Mouse (Mus musculus) hindbrain, embryonic 12.5 days (tissue): ENCODE data around the gene Sdccag8. TPM values are rescaled to one million over a fixed set of nuclear protein-coding genes. Genes with fewer than 3 reads are reported as not detected.

Experiments used
- ATAC-seq: fragments of 200-750 bp; cut with Nextera tagmentation; 2 replicates; pipeline ENCODE4 v1.8.0; 2017; ENCODE audit warnings: moderate TSS enrichment; ENCODE audit not compliant: low FRiP score
- H3K27ac ChIP-seq: fragments of 300-500 bp; sonication (generic); 2 replicates; pipeline ENCODE4 v1.5.1; 2016; ENCODE audit warnings: mild to moderate bottlenecking
- H3K27me3 ChIP-seq: fragments of 300-500 bp; sonication (generic); 2 replicates; pipeline ENCODE4 v1.6.1; 2016; ENCODE audit warnings: mild to moderate bottlenecking
- H3K36me3 ChIP-seq: fragments of 300-500 bp; sonication (generic); 2 replicates; pipeline ENCODE4 v1.6.1; 2016; ENCODE audit warnings: mild to moderate bottlenecking
- H3K4me1 ChIP-seq: fragments of 300-500 bp; sonication (generic); 2 replicates; pipeline ENCODE4 v1.6.1; 2016
- H3K4me2 ChIP-seq: fragments of 300-500 bp; sonication (generic); replicated peaks from 2 replicates; pipeline ENCODE4 v1.6.1; 2016; ENCODE audit warnings: mild to moderate bottlenecking
- H3K4me3 ChIP-seq: fragments of 300-500 bp; sonication (generic); 2 replicates; pipeline ENCODE4 v1.5.1; 2016; ENCODE audit warnings: mild to moderate bottlenecking
- H3K9ac ChIP-seq: fragments of 300-500 bp; sonication (generic); 2 replicates; pipeline ENCODE4 v1.6.1; 2016; ENCODE audit warnings: mild to moderate bottlenecking, moderate library complexity
- H3K9me3 ChIP-seq: fragments of 300-500 bp; sonication (generic); replicated peaks from 2 replicates; pipeline ENCODE4 v1.6.1; 2016; ENCODE audit warnings: mild to moderate bottlenecking
- WGBS: fragments of 180-500 bp; shearing (Covaris S2); methylation state at CpG from one replicate; pipeline ENCODE4 v1.1.7; 2016; 5-methylcytosine and 5-hydroxymethylcytosine counted together
- polyA plus RNA-seq: library from polyadenylated mRNA; unstranded; fragments of >200 nt; fragmentation: Nextera tagmentation; extraction: Ambion mirVana; gene quantifications from 2 replicates; pipeline ENCODE4 v1.2.1, GENCODE M21; 2016

Gene Sdccag8
- polyA plus RNA-seq, 1 experiment from 2014 or later = 24.8 TPM

DNA sequence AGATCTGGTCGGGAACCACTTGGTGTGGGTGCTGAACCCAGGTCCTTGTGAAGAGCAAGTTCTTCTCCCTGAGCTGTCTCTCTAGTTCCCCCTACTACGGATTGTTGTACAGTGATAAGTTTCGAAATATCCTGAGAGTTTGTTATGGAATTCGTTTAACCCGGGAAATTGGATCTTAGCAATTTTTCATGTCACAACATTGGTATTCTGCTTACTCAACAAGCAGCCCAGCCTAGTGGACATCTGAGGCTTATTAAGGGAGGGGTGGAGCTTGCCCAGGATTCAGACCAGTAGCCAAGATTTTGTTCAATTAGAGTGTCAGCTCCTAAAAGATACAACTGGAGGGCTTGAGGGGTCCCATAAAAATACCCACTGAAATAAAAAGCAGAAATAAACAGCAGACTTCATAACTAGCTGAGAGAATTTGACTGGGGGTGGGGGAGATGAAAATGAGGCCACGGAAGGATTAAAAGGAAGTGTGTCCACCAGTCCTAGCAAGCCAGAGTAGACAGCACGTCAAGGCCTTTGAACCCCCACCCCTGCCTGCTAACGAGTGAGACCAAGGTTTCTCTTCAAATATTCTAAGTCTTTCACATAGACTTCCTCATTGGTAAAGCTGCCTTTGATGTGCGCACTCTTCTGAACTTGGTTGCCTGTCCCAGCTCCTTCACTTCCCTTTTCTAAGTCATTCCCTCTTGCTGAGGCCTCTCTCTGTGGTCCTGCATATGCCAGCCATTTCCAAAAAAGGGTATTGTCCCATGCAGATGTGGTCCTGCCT is 38.5 kb downstream of the Sdccag8 start:
- Histone ChIP-seq H3K4me2 (no peak overlapping the region), H3K27ac (no peak overlapping the region), H3K27me3 (no peaks in the 10 kb centered on the region), H3K9me3 (0 out of 2 replicates have a peak, but pooled peaks cover 7% of the 10 kb centered on the region), H3K9ac (no peak overlapping the region), H3K4me1 (no peaks in the 10 kb centered on the region), H3K4me3 (no peak overlapping the region), H3K36me3 (peaks cover 26% of the 10 kb centered on the region)
- no peak for ATAC-seq
- WGBS = 89% methylated on average over 9 of the region's 9 CpGs

DNA sequence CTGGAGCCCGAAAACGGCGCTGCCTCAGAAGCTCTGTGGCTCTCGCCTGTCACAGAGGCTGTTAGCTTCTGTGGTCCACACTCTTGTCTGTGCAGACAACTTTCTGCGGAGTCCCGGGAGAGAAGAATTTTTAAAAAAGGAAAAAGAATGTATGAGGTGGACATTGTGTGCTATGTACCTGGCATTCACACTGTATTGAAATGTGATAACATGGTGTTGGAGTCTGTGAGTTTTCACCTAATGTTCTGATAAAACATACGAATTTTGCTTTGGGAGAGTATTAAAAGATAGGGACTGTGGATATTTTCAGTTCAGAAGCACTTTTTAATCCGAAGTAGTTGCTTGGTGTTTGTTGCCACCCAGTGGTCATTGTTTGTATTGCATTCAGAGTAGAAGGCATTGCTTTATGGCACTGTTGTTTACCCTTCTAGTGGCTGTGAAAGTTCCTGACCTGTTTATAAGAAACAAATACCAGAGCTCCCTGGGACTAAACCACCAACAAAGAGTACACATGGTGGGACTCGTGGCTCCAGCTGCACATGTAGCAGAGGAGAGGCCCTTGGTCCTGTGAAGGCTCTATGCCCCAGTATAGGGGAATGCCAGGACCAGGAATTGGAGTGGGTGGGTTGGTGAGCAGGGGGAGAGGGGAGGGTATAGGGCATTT is 47.7 kb downstream of the Sdccag8 start:
- no peaks in the 10 kb centered on the region for H3K9me3 ChIP-seq
- no peak overlapping the region for H3K9ac ChIP-seq
- H3K4me2 ChIP-seq = no peak overlapping the region
- 62% methylated on average over 9 of the region's 9 CpGs for WGBS
- no peaks in the 10 kb centered on the region for H3K4me1 ChIP-seq
- no peaks in the 10 kb centered on the region for H3K27me3 ChIP-seq
- no peak overlapping the region for H3K27ac ChIP-seq
- peak; percentile 32; the same call in 1 of the 2 replicates for ATAC-seq
- no peaks in the 10 kb centered on the region for H3K36me3 ChIP-seq
- H3K4me3 ChIP-seq = no peak overlapping the region

DNA sequence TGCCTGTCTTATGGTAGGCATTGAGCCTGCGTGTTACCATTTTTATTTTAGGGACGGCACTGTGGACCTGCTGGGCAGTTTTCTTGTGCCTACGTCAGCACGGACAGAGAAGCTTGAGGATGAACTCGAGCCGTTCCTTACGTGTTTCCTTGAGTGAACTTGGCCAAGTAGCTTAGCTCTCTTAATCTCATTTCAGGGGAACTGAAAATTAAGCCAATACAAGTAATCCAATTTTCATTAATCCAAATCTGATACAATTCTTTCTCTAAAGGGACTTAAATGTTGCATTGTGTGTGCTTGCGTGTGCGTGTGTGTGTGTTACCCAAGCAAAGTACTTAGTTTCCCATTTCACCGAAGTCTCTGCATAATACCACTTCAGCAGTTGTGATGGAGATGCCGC is 56.0 kb downstream of the Sdccag8 start:
- 93% methylated on average over 11 of the region's 11 CpGs for WGBS
- H3K9me3 ChIP-seq = no peaks in the 10 kb centered on the region
- no peak for ATAC-seq
- H3K36me3 ChIP-seq = peaks cover 11% of the 10 kb centered on the region; the same call in 1 of the 2 replicates
- H3K27ac ChIP-seq = no peak overlapping the region
- H3K4me2 ChIP-seq = no peak overlapping the region
- H3K4me1 ChIP-seq = no peaks in the 10 kb centered on the region
- H3K27me3 ChIP-seq = no peaks in the 10 kb centered on the region
- H3K9ac ChIP-seq = no peak overlapping the region
- no peak overlapping the region for H3K4me3 ChIP-seq

DNA sequence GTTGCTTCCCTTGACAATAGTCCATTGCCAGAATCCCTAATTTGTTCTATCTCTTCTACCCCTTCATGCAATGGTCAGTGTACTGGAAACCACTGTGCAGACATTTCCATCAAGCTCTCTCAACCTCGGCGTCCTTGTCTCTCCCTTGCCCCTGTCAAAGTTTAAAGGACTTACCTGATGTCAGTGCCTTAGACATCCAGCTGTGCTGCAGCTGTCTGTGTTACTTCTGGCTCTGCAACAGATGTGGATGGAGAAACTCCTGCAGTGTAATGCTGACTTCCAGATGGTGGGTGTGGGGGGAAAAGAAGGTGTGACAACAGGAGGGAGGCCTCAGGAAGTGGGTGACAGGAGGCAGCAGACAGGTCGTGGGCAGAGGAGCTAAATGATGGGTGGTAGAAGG is 57.5 kb downstream of the Sdccag8 start:
- 40% methylated on average over 3 of the region's 3 CpGs for WGBS
- ATAC-seq = no peak
- H3K27me3 ChIP-seq = no peaks in the 10 kb centered on the region

DNA sequence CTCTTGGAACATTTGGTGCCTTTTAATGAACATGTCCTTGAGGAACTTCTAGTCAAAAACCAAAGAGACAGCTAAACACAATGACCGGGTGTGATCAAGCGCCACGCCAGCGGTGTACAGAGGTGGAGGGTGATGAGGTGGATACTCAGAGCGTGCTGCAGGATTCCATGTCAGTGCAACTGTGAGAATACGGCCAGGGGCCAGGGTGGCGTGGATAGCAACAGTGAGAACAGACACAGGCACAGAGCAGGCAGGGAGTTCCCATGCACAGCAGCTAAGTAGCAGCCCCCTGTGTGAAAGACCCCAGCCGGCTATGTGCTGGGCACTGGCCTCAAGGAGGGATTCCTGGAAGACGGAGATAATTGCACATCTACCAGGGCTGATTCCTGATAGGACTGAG is 59.0 kb downstream of the Sdccag8 start:
- H3K36me3 ChIP-seq = peaks cover 11% of the 10 kb centered on the region; the same call in 1 of the 2 replicates
- no peaks in the 10 kb centered on the region for H3K4me1 ChIP-seq
- no peaks in the 10 kb centered on the region for H3K27me3 ChIP-seq
- no peak overlapping the region for H3K27ac ChIP-seq
- H3K9me3 ChIP-seq = no peaks in the 10 kb centered on the region
- WGBS = 86% methylated on average over 9 of the region's 9 CpGs
- no peak overlapping the region for H3K9ac ChIP-seq
- ATAC-seq = no peak
- H3K4me3 ChIP-seq = no peak overlapping the region
- H3K4me2 ChIP-seq = no peak overlapping the region

More for the DNA sequence above, 57.5 kb downstream of the Sdccag8 start:
- no peaks in the 10 kb centered on the region for H3K9me3 ChIP-seq
- H3K36me3 ChIP-seq = peaks cover 11% of the 10 kb centered on the region; the same call in 1 of the 2 replicates
- H3K9ac ChIP-seq = no peak overlapping the region
- no peak overlapping the region for H3K27ac ChIP-seq
- no peak overlapping the region for H3K4me2 ChIP-seq
- H3K4me3 ChIP-seq = no peak overlapping the region
- H3K4me1 ChIP-seq = no peaks in the 10 kb centered on the region

DNA sequence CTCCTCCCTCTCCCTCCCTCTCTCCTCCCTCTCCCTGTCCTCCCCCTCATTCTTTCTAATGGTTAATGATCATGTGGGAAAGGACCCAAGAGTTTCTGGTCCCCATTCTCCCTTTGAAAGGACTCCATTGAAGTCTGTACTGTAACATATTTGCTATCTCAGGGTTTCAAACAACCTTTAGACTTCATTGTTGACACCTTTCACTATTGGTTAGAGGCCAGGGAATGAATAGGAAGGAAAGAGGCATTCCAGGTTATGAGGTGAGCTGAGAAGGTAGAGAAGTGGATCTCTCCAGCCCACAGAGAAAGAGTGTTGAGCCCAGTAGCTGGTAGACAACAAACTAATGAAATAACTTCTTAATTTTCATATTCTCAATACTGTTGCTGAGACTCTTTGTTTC is 59.7 kb downstream of the Sdccag8 start:
- Histone ChIP-seq H3K4me3 (no peak overlapping the region), H3K4me2 (no peak overlapping the region), H3K27ac (no peak overlapping the region), H3K36me3 (peaks cover 6% of the 10 kb centered on the region; the same call in 1 of the 2 replicates), H3K9ac (no peak overlapping the region), H3K27me3 (no peaks in the 10 kb centered on the region), H3K9me3 (no peaks in the 10 kb centered on the region), H3K4me1 (no peaks in the 10 kb centered on the region)
- no peak for ATAC-seq

DNA sequence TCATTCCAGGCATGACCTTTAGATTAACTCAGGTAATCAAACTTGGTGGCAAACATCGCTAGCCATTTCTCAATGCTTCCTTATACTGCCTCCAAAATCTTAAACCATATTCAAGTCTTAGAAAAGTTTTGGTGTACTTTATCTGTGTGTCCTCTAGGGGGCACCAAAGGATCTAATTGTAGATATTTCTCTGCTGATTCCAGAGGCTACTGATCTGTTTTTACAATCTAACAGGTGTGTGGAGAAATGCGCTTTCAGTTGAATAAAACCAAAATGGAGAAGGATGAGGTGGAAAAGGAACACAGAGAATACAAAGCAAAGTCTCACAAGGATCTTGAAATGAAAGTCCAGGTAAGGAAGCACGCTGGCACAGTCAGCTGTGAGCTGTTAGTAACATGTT is 63.3 kb downstream of the Sdccag8 start:
- H3K4me3 ChIP-seq = no peak overlapping the region
- ATAC-seq = no peak
- no peaks in the 10 kb centered on the region for H3K36me3 ChIP-seq
- no peak overlapping the region for H3K4me2 ChIP-seq
- no peaks in the 10 kb centered on the region for H3K9me3 ChIP-seq
- no peak overlapping the region for H3K27ac ChIP-seq
- H3K27me3 ChIP-seq = no peaks in the 10 kb centered on the region
- no peak overlapping the region for H3K9ac ChIP-seq
- WGBS = 32% methylated on average over 3 of the region's 3 CpGs
- H3K4me1 ChIP-seq = peaks cover 15% of the 10 kb centered on the region

DNA sequence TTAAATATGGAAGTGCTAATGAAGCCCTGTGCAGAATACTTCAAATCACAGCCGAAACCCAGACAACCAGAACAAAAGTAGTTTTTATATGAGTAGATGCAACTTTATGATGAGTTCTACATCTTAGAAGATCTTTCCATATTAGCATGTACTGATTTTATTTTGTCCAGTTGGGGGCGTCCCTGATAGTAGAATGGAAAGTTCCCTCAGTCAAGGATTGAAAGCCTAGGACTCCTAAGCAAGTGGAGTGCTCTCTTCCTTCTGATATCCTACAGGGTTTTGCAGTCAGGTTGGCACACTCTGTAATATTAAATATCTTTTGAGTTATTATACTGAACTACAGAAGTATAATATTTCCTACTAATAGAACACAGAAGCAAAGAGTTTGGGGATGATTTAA is 64.5 kb downstream of the Sdccag8 start:
- Histone ChIP-seq H3K36me3 (no peaks in the 10 kb centered on the region), H3K9me3 (no peaks in the 10 kb centered on the region), H3K4me1 (peaks cover 15% of the 10 kb centered on the region), H3K4me3 (no peak overlapping the region), H3K27me3 (no peaks in the 10 kb centered on the region), H3K27ac (no peak overlapping the region), H3K9ac (no peak overlapping the region), H3K4me2 (no peak overlapping the region)
- no peak for ATAC-seq
- 44% methylated on average over 2 of the region's 2 CpGs for WGBS

DNA sequence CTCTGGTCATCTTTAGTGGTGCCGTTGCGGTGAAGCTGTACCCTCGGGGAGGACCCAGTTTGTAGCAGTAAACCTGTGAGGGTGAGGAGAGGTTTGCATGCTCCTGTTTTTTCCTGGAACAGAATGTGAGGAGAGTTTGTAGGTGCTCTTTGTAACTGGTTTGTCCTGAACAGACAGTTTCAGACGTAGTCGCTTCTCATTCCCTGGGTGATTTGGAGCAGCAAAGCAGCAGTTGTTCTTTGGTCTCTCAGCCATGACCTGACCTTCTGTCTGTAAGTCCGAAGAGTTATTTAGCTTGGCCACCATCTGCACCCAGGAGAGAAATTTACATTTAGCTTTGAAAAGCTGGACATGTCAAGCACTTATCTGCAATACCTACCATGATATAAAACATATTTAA is 65.2 kb downstream of the Sdccag8 start:
- peak; percentile 29 for ATAC-seq
- Histone ChIP-seq H3K36me3 (no peaks in the 10 kb centered on the region), H3K9me3 (no peaks in the 10 kb centered on the region), H3K4me1 (peaks cover 15% of the 10 kb centered on the region), H3K27ac (peak overlapping the region; percentile 60), H3K4me2 (no peak overlapping the region), H3K27me3 (no peaks in the 10 kb centered on the region), H3K4me3 (no peak overlapping the region), H3K9ac (no peak overlapping the region)
- WGBS = 21% methylated on average over 6 of the region's 6 CpGs

DNA sequence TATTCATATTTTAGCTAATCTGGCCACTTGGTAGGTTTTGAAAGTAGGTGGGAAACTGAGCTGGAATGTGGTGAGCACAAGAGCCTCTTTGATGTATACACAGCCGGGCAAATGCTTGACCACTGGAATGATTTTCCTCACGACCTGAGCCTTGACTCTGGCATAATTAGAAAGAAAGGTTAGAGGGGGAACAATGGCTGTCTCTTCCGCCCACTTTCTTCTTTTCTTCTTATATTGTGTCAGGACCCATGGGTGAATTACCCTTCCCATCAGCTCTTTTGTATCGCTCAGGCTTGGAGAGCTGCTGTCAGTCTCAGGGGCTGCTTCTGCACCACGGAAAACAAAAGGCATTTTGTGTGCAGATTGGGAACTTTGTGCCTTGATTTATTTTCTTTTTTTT is 65.6 kb downstream of the Sdccag8 start:
- Histone ChIP-seq H3K27me3 (no peaks in the 10 kb centered on the region), H3K4me1 (peaks cover 15% of the 10 kb centered on the region), H3K27ac (peak overlapping the region; percentile 60; the same call in 1 of the 2 replicates), H3K4me3 (no peak overlapping the region), H3K36me3 (no peaks in the 10 kb centered on the region), H3K4me2 (no peak overlapping the region), H3K9ac (no peak overlapping the region), H3K9me3 (no peaks in the 10 kb centered on the region)
- WGBS = 7% methylated on average over 5 of the region's 5 CpGs
- ATAC-seq = peak; percentile 62

DNA sequence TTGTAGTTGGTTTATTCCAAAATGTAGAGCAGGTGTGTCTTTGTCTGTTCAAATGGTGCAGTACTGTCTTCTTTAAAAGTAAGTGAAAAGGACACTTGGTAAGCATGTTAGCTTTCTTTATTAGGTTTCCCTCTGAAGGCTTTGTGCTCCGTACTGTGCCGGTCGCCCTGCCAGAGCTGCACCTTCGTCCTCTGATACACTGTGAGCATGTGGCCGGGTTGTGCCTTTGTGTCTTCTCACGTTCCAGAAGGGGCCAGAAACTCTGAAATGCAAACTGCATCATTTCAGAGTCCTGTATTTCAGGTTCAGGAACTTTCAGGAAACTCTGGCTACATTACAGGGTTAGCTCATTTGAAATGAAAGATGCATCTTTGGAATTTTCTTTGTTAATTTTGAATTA is 66.5 kb downstream of the Sdccag8 start:
- Histone ChIP-seq H3K27me3 (no peaks in the 10 kb centered on the region), H3K9ac (no peak overlapping the region), H3K4me1 (peaks cover 18% of the 10 kb centered on the region), H3K36me3 (no peaks in the 10 kb centered on the region), H3K9me3 (no peaks in the 10 kb centered on the region), H3K4me2 (no peak overlapping the region), H3K4me3 (no peak overlapping the region), H3K27ac (no peak overlapping the region)
- 22% methylated on average over 6 of the region's 6 CpGs for WGBS
- ATAC-seq = no peak; the same call in 1 of the 2 replicates

DNA sequence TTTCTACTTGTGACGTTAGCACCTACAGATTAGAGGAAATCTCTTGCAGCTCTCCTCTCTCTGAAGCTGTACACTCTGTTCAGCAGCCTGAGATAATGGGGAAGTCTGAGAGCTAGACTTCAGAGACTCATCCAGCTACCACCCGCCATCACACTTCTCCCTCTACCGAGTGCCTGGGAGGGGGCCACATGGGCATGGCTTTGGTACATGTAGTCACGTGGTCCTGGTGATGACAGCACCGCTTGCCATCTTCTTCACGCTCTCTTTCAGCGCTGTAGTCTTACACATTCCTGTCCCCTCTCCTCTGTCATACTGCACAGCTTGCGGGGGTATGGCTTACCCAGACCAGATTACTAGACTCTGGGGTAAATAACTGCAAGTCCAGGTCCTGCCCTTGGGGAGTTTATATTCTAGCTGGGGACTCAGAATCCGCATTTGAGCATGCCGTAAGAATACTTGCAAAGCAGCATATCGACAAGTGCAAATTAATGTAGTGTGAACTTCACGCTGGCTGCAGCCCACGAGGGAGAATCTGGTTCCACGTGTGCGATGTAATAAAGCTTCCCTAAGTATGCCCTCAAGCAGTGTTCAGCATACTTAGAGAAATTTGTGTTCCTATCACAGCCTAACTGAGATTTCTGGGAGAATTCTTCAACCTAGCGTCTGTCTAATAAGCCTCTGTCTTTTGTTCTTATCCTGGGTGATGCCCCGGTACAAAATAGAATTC is 70.9 kb downstream of the Sdccag8 start:
- no peak overlapping the region for H3K9ac ChIP-seq
- H3K9me3 ChIP-seq = no peaks in the 10 kb centered on the region
- no peaks in the 10 kb centered on the region for H3K36me3 ChIP-seq
- H3K4me3 ChIP-seq = no peak overlapping the region
- WGBS = 73% methylated on average over 17 of the region's 17 CpGs
- H3K4me2 ChIP-seq = no peak overlapping the region
- H3K27me3 ChIP-seq = no peaks in the 10 kb centered on the region
- H3K27ac ChIP-seq = no peak overlapping the region
- H3K4me1 ChIP-seq = peaks cover 12% of the 10 kb centered on the region; the same call in 1 of the 2 replicates
- peak; percentile 49; the same call in 1 of the 2 replicates for ATAC-seq
